Mouse (Mus musculus): ENCODE data around the gene Fbxo8. TPM values are rescaled to one million over a fixed set of nuclear protein-coding genes. Genes with fewer than 3 reads are reported as not detected.
A peak's percentile ranks its signal among the peaks of the same experiment; 100 is the strongest.

The Fbxo8 gene
- polyA plus RNA-seq, 1 experiment from 2014 or later: 35.7 TPM

GRCm38 (mm10) chr8:56580918-56581317, 30.0 kb downstream of the Fbxo8 start:
- no peak overlapping the region for H3K9ac ChIP-seq (ENCODE audit: low read depth, low read length)
- no peaks in the 10 kb centered on the region for H3K36me3 ChIP-seq (ENCODE audit: control insufficient read depth, insufficient read depth, low read length)
- H3K27ac ChIP-seq (replicated peaks; ENCODE audit: low read depth, low read length): no peak overlapping the region
- ATAC-seq (ENCODE audit: low read depth) (no peak), DNase-seq (ENCODE audit: low spot score) (no peak)
- 83% methylated on average over 4 of the region's 4 CpGs for WGBS
- H3K9me3 ChIP-seq (ENCODE audit: control insufficient read depth, low read length): no peaks in the 10 kb centered on the region
- H3K4me1 ChIP-seq (ENCODE audit: control insufficient read depth, insufficient read depth, low read length): no peaks in the 10 kb centered on the region
- H3K27me3 ChIP-seq (replicated peaks; ENCODE audit: control insufficient read depth, insufficient read depth, low read length): no peaks in the 10 kb centered on the region
- no peak overlapping the region for H3K4me3 ChIP-seq (ENCODE audit: low read depth, low read length)
- no peak overlapping the region for H3K4me2 ChIP-seq (ENCODE audit: low read depth, low read length)

DNA sequence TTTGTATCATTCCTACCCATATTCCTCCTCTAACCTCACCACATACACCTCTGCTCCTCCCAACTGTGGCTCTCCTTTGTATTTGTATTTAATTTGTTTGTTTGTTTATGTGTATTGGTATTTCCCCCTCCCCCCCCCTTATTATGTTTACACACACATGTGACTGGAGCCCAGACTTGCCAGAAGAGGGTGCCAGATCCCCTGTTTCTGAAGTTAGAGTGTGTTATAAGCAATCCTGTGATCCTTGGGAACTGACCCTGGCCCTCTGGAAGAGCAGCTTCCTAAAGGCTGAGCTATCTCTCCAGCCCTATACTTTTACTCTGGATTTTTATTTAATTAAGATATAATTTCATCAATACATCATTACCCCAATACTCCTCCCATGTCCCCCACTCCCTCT, 32.0 kb downstream of the Fbxo8 start:
- Histone ChIP-seq H3K4me3 (ENCODE audit: low read depth, low read length) (no peak overlapping the region), H3K4me2 (ENCODE audit: low read depth, low read length) (no peak overlapping the region), H3K27me3 (replicated peaks; ENCODE audit: control insufficient read depth, insufficient read depth, low read length) (no peaks in the 10 kb centered on the region), H3K9ac (ENCODE audit: low read depth, low read length) (no peak overlapping the region), H3K4me1 (ENCODE audit: control insufficient read depth, insufficient read depth, low read length) (no peaks in the 10 kb centered on the region), H3K9me3 (ENCODE audit: control insufficient read depth, low read length) (no peaks in the 10 kb centered on the region), H3K27ac (replicated peaks; ENCODE audit: low read depth, low read length) (no peak overlapping the region), H3K36me3 (ENCODE audit: control insufficient read depth, insufficient read depth, low read length) (no peaks in the 10 kb centered on the region)
- ATAC-seq (ENCODE audit: low read depth) (no peak), DNase-seq (ENCODE audit: low spot score) (no peak)

DNA sequence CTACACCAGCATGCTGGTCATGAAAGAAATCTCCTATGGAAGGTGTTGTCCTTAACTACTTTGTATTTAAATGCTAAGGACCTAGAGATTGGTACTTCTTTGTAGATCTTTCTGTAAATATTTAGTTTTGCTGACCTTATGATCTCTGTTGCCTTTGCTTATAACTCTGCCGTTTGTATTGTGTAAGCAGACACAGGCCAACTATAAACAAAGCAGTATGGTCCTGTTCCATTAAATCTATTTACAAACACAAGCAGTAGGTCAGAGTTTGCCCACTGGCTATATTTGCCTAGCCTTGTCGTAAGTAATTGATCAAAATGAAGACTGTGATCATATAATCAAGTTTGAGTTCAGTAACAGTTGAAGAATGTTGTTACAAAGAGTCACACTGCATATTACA, 38.1 kb downstream of the Fbxo8 start:
- H3K4me3 ChIP-seq (ENCODE audit: low read depth, low read length): no peak overlapping the region
- H3K9ac ChIP-seq (ENCODE audit: low read depth, low read length): no peak overlapping the region
- DNase-seq (ENCODE audit: low spot score) (no peak), ATAC-seq (ENCODE audit: low read depth) (no peak)
- 73% methylated on average over 2 of the region's 2 CpGs for WGBS
- H3K27ac ChIP-seq (replicated peaks; ENCODE audit: low read depth, low read length): no peak overlapping the region
- no peaks in the 10 kb centered on the region for H3K9me3 ChIP-seq (ENCODE audit: control insufficient read depth, low read length)
- H3K4me1 ChIP-seq (ENCODE audit: control insufficient read depth, insufficient read depth, low read length): no peaks in the 10 kb centered on the region
- H3K36me3 ChIP-seq (ENCODE audit: control insufficient read depth, insufficient read depth, low read length): no peaks in the 10 kb centered on the region
- no peak overlapping the region for H3K4me2 ChIP-seq (ENCODE audit: low read depth, low read length)
- H3K27me3 ChIP-seq (replicated peaks; ENCODE audit: control insufficient read depth, insufficient read depth, low read length): no peaks in the 10 kb centered on the region

DNA sequence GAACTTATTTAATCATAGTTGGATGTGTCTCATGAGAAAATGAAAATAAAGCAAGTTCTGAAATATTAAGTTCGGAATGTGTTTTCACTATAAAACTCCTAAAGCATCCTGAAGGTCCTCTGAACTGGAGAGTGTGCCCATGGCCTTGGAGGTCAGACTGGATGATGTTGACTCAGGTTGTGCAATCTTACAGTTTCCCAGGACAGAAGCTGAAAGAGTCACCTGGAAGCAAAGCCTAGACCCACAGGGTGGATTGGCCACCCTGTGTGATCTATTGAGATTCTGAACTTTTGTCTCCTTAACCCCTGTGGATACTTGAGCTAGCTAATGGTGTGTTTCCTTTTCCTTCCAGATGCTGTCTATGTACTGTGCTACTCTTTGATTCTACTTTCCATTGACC, 40.2 kb downstream of the Fbxo8 start:
- no peaks in the 10 kb centered on the region for H3K27me3 ChIP-seq (replicated peaks; ENCODE audit: control insufficient read depth, insufficient read depth, low read length)
- H3K9me3 ChIP-seq (ENCODE audit: control insufficient read depth, low read length): no peaks in the 10 kb centered on the region
- 91% methylated on average over 1 of the region's 1 CpGs for WGBS
- DNase-seq (ENCODE audit: low spot score) (no peak), ATAC-seq (ENCODE audit: low read depth) (no peak)
- H3K4me3 ChIP-seq (ENCODE audit: low read depth, low read length): no peak overlapping the region
- no peaks in the 10 kb centered on the region for H3K4me1 ChIP-seq (ENCODE audit: control insufficient read depth, insufficient read depth, low read length)
- no peaks in the 10 kb centered on the region for H3K36me3 ChIP-seq (ENCODE audit: control insufficient read depth, insufficient read depth, low read length)
- no peak overlapping the region for H3K9ac ChIP-seq (ENCODE audit: low read depth, low read length)
- no peak overlapping the region for H3K4me2 ChIP-seq (ENCODE audit: low read depth, low read length)
- no peak overlapping the region for H3K27ac ChIP-seq (replicated peaks; ENCODE audit: low read depth, low read length)

DNA sequence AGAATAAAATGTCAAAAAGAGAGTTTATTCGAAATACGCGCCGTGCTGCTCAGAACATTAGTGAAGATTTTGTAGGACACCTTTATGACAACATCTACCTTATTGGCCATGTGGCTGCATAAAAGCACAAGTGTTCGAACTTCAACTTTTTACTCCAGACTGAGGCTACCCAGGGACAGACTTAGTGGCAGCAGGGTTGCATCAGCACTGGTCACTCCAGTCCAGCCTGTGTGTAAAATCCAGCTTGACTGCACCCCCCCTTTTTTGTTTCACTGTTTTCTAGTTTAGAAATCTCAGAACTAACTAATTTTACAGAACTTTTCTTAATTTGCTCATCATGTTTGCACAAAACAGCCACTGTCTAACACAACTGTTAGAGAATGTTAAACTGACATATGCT, 40.6 kb downstream of the Fbxo8 start:
- Histone ChIP-seq H3K4me1 (ENCODE audit: control insufficient read depth, insufficient read depth, low read length) (no peaks in the 10 kb centered on the region), H3K4me2 (ENCODE audit: low read depth, low read length) (no peak overlapping the region), H3K36me3 (ENCODE audit: control insufficient read depth, insufficient read depth, low read length) (no peaks in the 10 kb centered on the region), H3K27ac (replicated peaks; ENCODE audit: low read depth, low read length) (no peak overlapping the region), H3K27me3 (replicated peaks; ENCODE audit: control insufficient read depth, insufficient read depth, low read length) (no peaks in the 10 kb centered on the region), H3K4me3 (ENCODE audit: low read depth, low read length) (no peak overlapping the region), H3K9ac (ENCODE audit: low read depth, low read length) (no peak overlapping the region), H3K9me3 (ENCODE audit: control insufficient read depth, low read length) (no peaks in the 10 kb centered on the region)
- 96% methylated on average over 5 of the region's 5 CpGs for WGBS
- DNase-seq (ENCODE audit: low spot score) (no peak), ATAC-seq (ENCODE audit: low read depth) (no peak)

- no peak for ATAC-seq (ENCODE audit: low read depth)
- Histone ChIP-seq H3K9ac (ENCODE audit: low read depth, low read length) (no peak overlapping the region), H3K27ac (replicated peaks; ENCODE audit: low read depth, low read length) (no peak overlapping the region), H3K4me1 (ENCODE audit: control insufficient read depth, insufficient read depth, low read length) (no peaks in the 10 kb centered on the region), H3K4me2 (ENCODE audit: low read depth, low read length) (no peak overlapping the region), H3K27me3 (replicated peaks; ENCODE audit: control insufficient read depth, insufficient read depth, low read length) (no peaks in the 10 kb centered on the region), H3K4me3 (ENCODE audit: low read depth, low read length) (no peak overlapping the region), H3K36me3 (ENCODE audit: control insufficient read depth, insufficient read depth, low read length) (no peaks in the 10 kb centered on the region), H3K9me3 (ENCODE audit: control insufficient read depth, low read length) (no peaks in the 10 kb centered on the region)
- no peak for DNase-seq (ENCODE audit: low spot score)
- WGBS: 27% methylated on average over 3 of the region's 3 CpGs
Observed at GRCm38 (mm10) chr8:56606481-56606880, 55.6 kb downstream of the Fbxo8 start.

GRCm38 (mm10) chr8:56611736-56612135, 60.8 kb downstream of the Fbxo8 start:
- Histone ChIP-seq H3K36me3 (ENCODE audit: control insufficient read depth, insufficient read depth, low read length) (no peaks in the 10 kb centered on the region), H3K4me1 (ENCODE audit: control insufficient read depth, insufficient read depth, low read length) (no peaks in the 10 kb centered on the region), H3K9me3 (ENCODE audit: control insufficient read depth, low read length) (no peaks in the 10 kb centered on the region), H3K4me3 (ENCODE audit: low read depth, low read length) (no peak overlapping the region), H3K9ac (ENCODE audit: low read depth, low read length) (no peak overlapping the region), H3K27ac (replicated peaks; ENCODE audit: low read depth, low read length) (no peak overlapping the region), H3K27me3 (replicated peaks; ENCODE audit: control insufficient read depth, insufficient read depth, low read length) (no peaks in the 10 kb centered on the region), H3K4me2 (ENCODE audit: low read depth, low read length) (no peak overlapping the region)
- 80% methylated on average over 6 of the region's 6 CpGs for WGBS
- ATAC-seq (ENCODE audit: low read depth) (no peak), DNase-seq (ENCODE audit: low spot score) (no peak)

DNA sequence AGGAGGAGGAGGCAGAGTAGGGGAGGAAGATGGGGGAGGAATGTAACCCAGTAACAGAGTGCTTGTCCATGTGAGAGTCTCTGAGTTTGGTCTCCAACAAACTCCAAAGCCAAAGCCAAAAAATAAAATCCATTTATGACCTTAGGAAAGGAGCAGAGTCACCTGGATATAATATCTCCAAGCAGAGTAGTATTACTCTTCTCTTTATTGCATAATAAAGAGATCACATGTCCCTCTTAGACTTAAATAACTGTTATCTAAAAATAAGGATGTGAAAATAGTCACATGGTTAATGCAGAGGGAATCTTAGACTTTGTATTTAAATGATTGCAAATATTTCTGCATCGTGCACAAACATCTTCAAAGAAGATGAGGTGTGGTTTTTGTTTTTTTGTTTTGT, 63.3 kb downstream of the Fbxo8 start:
- H3K9ac ChIP-seq (ENCODE audit: low read depth, low read length): no peak overlapping the region
- no peak overlapping the region for H3K4me3 ChIP-seq (ENCODE audit: low read depth, low read length)
- WGBS: 85% methylated on average over 1 of the region's 1 CpGs

GRCm38 (mm10) chr8:56615005-56615404, 64.1 kb downstream of the Fbxo8 start:
- no peak for ATAC-seq (ENCODE audit: low read depth)
- peaks cover 14% of the 10 kb centered on the region for H3K27me3 ChIP-seq (replicated peaks; ENCODE audit: control insufficient read depth, insufficient read depth, low read length)
- peak; percentile 61 for DNase-seq (ENCODE audit: low spot score)

More for the DNA sequence above, 63.3 kb downstream of the Fbxo8 start:
- H3K4me2 ChIP-seq (ENCODE audit: low read depth, low read length): no peak overlapping the region
- no peak overlapping the region for H3K27ac ChIP-seq (replicated peaks; ENCODE audit: low read depth, low read length)
- no peaks in the 10 kb centered on the region for H3K4me1 ChIP-seq (ENCODE audit: control insufficient read depth, insufficient read depth, low read length)
- no peaks in the 10 kb centered on the region for H3K36me3 ChIP-seq (ENCODE audit: control insufficient read depth, insufficient read depth, low read length)
- no peak for DNase-seq (ENCODE audit: low spot score)
- H3K9me3 ChIP-seq (ENCODE audit: control insufficient read depth, low read length): no peaks in the 10 kb centered on the region
- ATAC-seq (ENCODE audit: low read depth): no peak
- peaks cover 6% of the 10 kb centered on the region for H3K27me3 ChIP-seq (replicated peaks; ENCODE audit: control insufficient read depth, insufficient read depth, low read length)

More at GRCm38 (mm10) chr8:56615005-56615404, 64.1 kb downstream of the Fbxo8 start:
- Histone ChIP-seq H3K9ac (ENCODE audit: low read depth, low read length) (no peak overlapping the region), H3K36me3 (ENCODE audit: control insufficient read depth, insufficient read depth, low read length) (no peaks in the 10 kb centered on the region), H3K4me1 (ENCODE audit: control insufficient read depth, insufficient read depth, low read length) (no peaks in the 10 kb centered on the region), H3K27ac (replicated peaks; ENCODE audit: low read depth, low read length) (no peak overlapping the region), H3K4me2 (ENCODE audit: low read depth, low read length) (no peak overlapping the region), H3K4me3 (ENCODE audit: low read depth, low read length) (no peak overlapping the region), H3K9me3 (ENCODE audit: control insufficient read depth, low read length) (no peaks in the 10 kb centered on the region)
- 8% methylated on average over 5 of the region's 5 CpGs for WGBS
